Mouse (Mus musculus) liver, postnatal 0 days (tissue): ENCODE measurements at regions not wholly inside any gene's neighbourhood (a gene's known extent, or its start where the extent isn't known, plus 50 kb on each side); places are given as distances from the start of the nearest gene placed in this dataset.

Experiments
- CTCF ChIP-seq: sonication (generic); IDR thresholded peaks from 2 replicates; pipeline ENCODE4 v1.5.1; 2016; ENCODE audit warnings: antibody characterized with exemption, low read depth
- EP300 ChIP-seq: IDR thresholded peaks from 2 replicates; pipeline ENCODE4 v1.6.1; 2016; ENCODE audit warnings: antibody characterized with exemption, low read depth, mild to moderate bottlenecking

- TF ChIP-seq CTCF (no peak), EP300 (no peak)
Observed at GRCm38 (mm10) chr14:25226155-25226839, 232.7 kb upstream of the Zmiz1 start.
